Mouse (Mus musculus): ENCODE data around the gene Gpc6. TPM values are rescaled to one million over a fixed set of nuclear protein-coding genes. Genes with fewer than 3 reads are reported as not detected.
A peak's percentile ranks its signal among the peaks of the same experiment; 100 is the strongest.

The Gpc6 gene
- polyA plus RNA-seq, 1 experiment = 0.29 TPM

- H3K27ac ChIP-seq (ENCODE audit: insufficient read depth, low read depth, low read length) = no peak overlapping the region
- no peak overlapping the region for H3K4me3 ChIP-seq (ENCODE audit: insufficient read depth, low read length)
- H3K4me1 ChIP-seq (ENCODE audit: control insufficient read depth, insufficient read depth, low read length) = peaks cover 12% of the 10 kb centered on the region
- TF ChIP-seq CTCF (IDR thresholded peaks at IDR 0.05; ENCODE audit: low read depth, low read length) (no peak), POLR2A (IDR thresholded peaks at IDR 0.05; ENCODE audit: borderline replicate concordance, low read depth, low read length) (no peak)
These were observed 600.0 kb downstream of the Gpc6 start for GRCm38 (mm10) chr14:117525133-117525532.

DNA sequence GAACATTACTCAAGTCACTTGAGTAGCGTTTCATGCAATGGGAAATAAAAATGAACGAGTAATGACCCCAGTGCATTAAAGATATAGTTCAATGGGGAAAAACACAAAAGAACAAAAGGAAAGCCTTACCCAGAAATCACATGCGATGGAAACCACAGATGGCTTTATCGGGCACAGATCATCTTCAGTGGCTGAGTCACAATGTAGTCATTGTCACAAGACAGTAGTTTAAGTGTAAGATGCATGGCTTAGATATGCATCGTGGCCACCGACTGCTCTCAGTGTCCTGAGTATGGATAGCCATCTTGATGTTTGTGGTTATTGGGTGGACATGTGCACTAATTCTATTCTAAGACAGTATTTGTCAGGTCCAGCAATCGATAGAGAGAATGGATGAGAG lies 601.9 kb downstream of the Gpc6 start:
- Histone ChIP-seq H3K27ac (ENCODE audit: insufficient read depth, low read depth, low read length) (peak overlapping the region; percentile 55), H3K4me3 (ENCODE audit: insufficient read depth, low read length) (no peak overlapping the region), H3K4me1 (ENCODE audit: control insufficient read depth, insufficient read depth, low read length) (peaks cover 8% of the 10 kb centered on the region)
- TF ChIP-seq POLR2A (IDR thresholded peaks at IDR 0.05; ENCODE audit: borderline replicate concordance, low read depth, low read length) (no peak), CTCF (IDR thresholded peaks at IDR 0.05; ENCODE audit: low read depth, low read length) (no peak)

DNA sequence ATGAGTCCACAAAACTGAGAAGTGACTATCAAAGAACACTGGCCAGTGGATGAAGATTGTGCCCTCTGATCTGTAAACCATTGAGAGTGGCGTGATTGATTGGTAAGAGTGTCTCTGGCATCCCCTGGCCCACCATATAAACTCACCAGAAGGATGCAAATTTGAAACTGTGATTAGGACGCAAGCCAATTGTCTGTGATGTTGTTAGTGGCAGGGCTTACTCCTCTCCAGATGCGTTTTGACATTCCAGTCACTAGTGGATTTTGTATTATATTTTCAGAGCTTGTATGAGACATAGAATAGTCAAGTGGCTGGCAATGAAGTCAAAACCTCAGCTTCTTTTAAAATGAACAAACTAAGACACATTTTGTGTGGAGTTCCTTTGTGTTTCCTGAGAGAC lies 604.3 kb downstream of the Gpc6 start:
- peaks cover 10% of the 10 kb centered on the region for H3K4me1 ChIP-seq (ENCODE audit: control insufficient read depth, insufficient read depth, low read length)
- H3K4me3 ChIP-seq (ENCODE audit: insufficient read depth, low read length) = no peak overlapping the region
- H3K27ac ChIP-seq (ENCODE audit: insufficient read depth, low read depth, low read length) = no peak overlapping the region
- TF ChIP-seq POLR2A (IDR thresholded peaks at IDR 0.05; ENCODE audit: borderline replicate concordance, low read depth, low read length) (no peak), CTCF (IDR thresholded peaks at IDR 0.05; ENCODE audit: low read depth, low read length) (no peak)

GRCm38 (mm10) chr14:117552776-117553175 lies 627.7 kb downstream of the Gpc6 start:
- Histone ChIP-seq H3K4me3 (ENCODE audit: insufficient read depth, low read length) (no peak overlapping the region), H3K4me1 (ENCODE audit: control insufficient read depth, insufficient read depth, low read length) (no peaks in the 10 kb centered on the region), H3K27ac (ENCODE audit: insufficient read depth, low read depth, low read length) (no peak overlapping the region)
- TF ChIP-seq POLR2A (IDR thresholded peaks at IDR 0.05; ENCODE audit: borderline replicate concordance, low read depth, low read length) = no peak
- TF ChIP-seq CTCF (IDR thresholded peaks at IDR 0.05; ENCODE audit: low read depth, low read length) = no peak

- TF ChIP-seq CTCF (IDR thresholded peaks at IDR 0.05; ENCODE audit: low read depth, low read length) (no peak), POLR2A (IDR thresholded peaks at IDR 0.05; ENCODE audit: borderline replicate concordance, low read depth, low read length) (no peak)
- no peak overlapping the region for H3K4me3 ChIP-seq (ENCODE audit: insufficient read depth, low read length)
- H3K4me1 ChIP-seq (ENCODE audit: control insufficient read depth, insufficient read depth, low read length) = peaks cover 2% of the 10 kb centered on the region; the same call in 1 of the 2 replicates
- no peak overlapping the region for H3K27ac ChIP-seq (ENCODE audit: insufficient read depth, low read depth, low read length)
These were observed 631.7 kb downstream of the Gpc6 start for GRCm38 (mm10) chr14:117556715-117557320.

DNA sequence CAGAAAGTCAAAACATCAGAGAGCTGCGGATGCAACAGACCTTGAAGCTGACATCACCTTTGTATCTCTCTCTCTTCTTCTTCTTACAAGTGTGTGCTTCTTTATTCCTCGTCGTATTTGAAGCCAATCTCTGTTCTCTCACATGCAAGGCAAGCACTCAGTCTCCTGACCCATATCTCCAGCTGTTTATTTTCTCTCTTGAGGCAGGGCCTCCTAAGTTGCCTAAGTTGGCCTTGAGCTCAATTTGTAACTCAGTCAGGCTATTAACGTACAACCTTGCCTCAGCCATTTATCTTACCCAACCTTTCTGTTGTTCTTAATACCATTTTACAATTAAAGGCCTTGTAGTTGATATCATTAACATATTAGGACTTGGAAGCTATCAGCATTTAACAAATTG lies 637.0 kb downstream of the Gpc6 start:
- H3K27ac ChIP-seq (ENCODE audit: insufficient read depth, low read depth, low read length) = no peak overlapping the region
- peaks cover 2% of the 10 kb centered on the region; the same call in 1 of the 2 replicates for H3K4me1 ChIP-seq (ENCODE audit: control insufficient read depth, insufficient read depth, low read length)

DNA sequence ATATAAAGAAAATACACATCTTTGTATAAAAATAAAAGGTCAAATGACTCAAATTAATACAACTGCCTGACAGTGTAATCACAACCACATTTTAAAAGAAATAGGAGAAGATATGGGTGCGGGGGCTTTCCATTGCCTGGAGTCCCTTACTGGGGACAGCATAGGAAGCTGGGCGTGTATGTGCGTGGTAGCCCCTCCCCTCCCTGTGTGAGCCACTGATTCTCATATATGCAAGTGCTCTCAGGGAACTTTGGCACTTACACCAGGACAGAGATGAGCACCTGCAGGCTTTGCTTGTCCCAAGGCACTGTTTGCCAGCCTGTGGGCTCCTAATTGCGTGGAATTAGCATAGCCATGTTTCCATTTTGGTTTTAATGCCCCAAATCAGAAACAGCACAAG lies 644.2 kb downstream of the Gpc6 start:
- H3K27ac ChIP-seq (ENCODE audit: insufficient read depth, low read depth, low read length) = no peak overlapping the region
- no peak overlapping the region for H3K4me3 ChIP-seq (ENCODE audit: insufficient read depth, low read length)
- TF ChIP-seq CTCF (IDR thresholded peaks at IDR 0.05; ENCODE audit: low read depth, low read length) (no peak), POLR2A (IDR thresholded peaks at IDR 0.05; ENCODE audit: borderline replicate concordance, low read depth, low read length) (no peak)
- H3K4me1 ChIP-seq (ENCODE audit: control insufficient read depth, insufficient read depth, low read length) = no peaks in the 10 kb centered on the region

More for the DNA sequence above, 637.0 kb downstream of the Gpc6 start:
- TF ChIP-seq CTCF (IDR thresholded peaks at IDR 0.05; ENCODE audit: low read depth, low read length) = no peak
- TF ChIP-seq POLR2A (IDR thresholded peaks at IDR 0.05; ENCODE audit: borderline replicate concordance, low read depth, low read length) = no peak
- no peak overlapping the region for H3K4me3 ChIP-seq (ENCODE audit: insufficient read depth, low read length)

- Histone ChIP-seq H3K27ac (ENCODE audit: insufficient read depth, low read depth, low read length) (no peak overlapping the region), H3K4me1 (ENCODE audit: control insufficient read depth, insufficient read depth, low read length) (no peaks in the 10 kb centered on the region), H3K4me3 (ENCODE audit: insufficient read depth, low read length) (no peak overlapping the region)
- no peak for TF ChIP-seq POLR2A (IDR thresholded peaks at IDR 0.05; ENCODE audit: borderline replicate concordance, low read depth, low read length)
- no peak for TF ChIP-seq CTCF (IDR thresholded peaks at IDR 0.05; ENCODE audit: low read depth, low read length)
These were observed 647.1 kb downstream of the Gpc6 start for GRCm38 (mm10) chr14:117572213-117572612.

- no peaks in the 10 kb centered on the region for H3K4me1 ChIP-seq (ENCODE audit: control insufficient read depth, insufficient read depth, low read length)
- TF ChIP-seq POLR2A (IDR thresholded peaks at IDR 0.05; ENCODE audit: borderline replicate concordance, low read depth, low read length) (no peak), CTCF (IDR thresholded peaks at IDR 0.05; ENCODE audit: low read depth, low read length) (no peak)
- no peak overlapping the region for H3K27ac ChIP-seq (ENCODE audit: insufficient read depth, low read depth, low read length)
- no peak overlapping the region for H3K4me3 ChIP-seq (ENCODE audit: insufficient read depth, low read length)
These were observed 649.1 kb downstream of the Gpc6 start for GRCm38 (mm10) chr14:117574216-117574615.

DNA sequence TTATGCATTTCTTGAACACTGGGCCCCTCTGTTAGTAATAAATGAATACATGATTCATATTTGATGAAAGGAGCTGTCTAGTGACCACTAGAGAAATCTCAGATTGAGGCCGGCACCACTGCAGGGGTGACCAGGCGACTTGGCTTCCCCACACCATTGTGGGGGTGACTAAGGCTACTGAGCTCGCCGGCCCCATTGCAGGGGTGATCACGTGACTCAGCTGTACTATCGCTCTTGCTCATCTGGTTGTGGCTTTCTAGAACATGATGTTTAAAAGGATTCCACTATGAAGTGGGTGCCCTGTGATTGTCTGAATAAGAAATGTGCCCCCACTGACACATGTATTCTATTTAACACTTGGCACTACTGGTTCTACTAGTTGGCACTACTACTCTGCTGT lies 656.6 kb downstream of the Gpc6 start:
- Histone ChIP-seq H3K27ac (ENCODE audit: insufficient read depth, low read depth, low read length) (no peak overlapping the region), H3K4me3 (ENCODE audit: insufficient read depth, low read length) (no peak overlapping the region), H3K4me1 (ENCODE audit: control insufficient read depth, insufficient read depth, low read length) (no peaks in the 10 kb centered on the region)
- TF ChIP-seq POLR2A (IDR thresholded peaks at IDR 0.05; ENCODE audit: borderline replicate concordance, low read depth, low read length) (no peak), CTCF (IDR thresholded peaks at IDR 0.05; ENCODE audit: low read depth, low read length) (no peak)

All from bone marrow macrophage, adult 2 months (primary cell).